ENCODE assay signal across 11 mouse cellular contexts in genomic region chr2:157975595-157975994, GRCm38 (mm10). TPM values are rescaled to one million over a fixed set of nuclear protein-coding genes. Genes with fewer than 3 reads are reported as not detected.
A peak's percentile ranks its signal among the peaks of the same experiment; 100 is the strongest.
DNase-seq lines count a peak whose midpoint lies in the region; ATAC-seq and TF ChIP-seq lines count a peak whose summit lies in the region.
"Had no signal": no experiment of that assay in that cellular context is flagged by ENCODE, and none has a peak within 500 bp of the region (broad histone marks: within the 10 kb centered on the region; RNA-seq: fewer than 3 reads in every experiment).

No protein-coding gene starts in this region.

- DNase-seq in heart, postnatal 14 days: no peak
- no peak for DNase-seq in hindbrain, postnatal 0 days (ENCODE audit: low spot score)
- no peak for DNase-seq in midbrain, postnatal 0 days (ENCODE audit: low spot score)
- no peak for DNase-seq in gastrocnemius, adult 8-10 months (ENCODE audit: low spot score in 2 of 2)
- DNase-seq in spleen, adult 12 weeks (ENCODE audit: low spot score): no peak
- DNase-seq in heart, adult 18-20 months: no peak
- DNase-seq: gastrocnemius, postnatal 25 days had no signal

- no peak overlapping the region for H3K27ac ChIP-seq in heart, embryonic 12.5 days (ENCODE audit: poor library complexity, severe bottlenecking)
- peak overlapping the region; percentile 77 for H3K27ac ChIP-seq in forebrain, embryonic 12.5 days
- H3K27ac ChIP-seq in hindbrain, postnatal 0 days: no peak overlapping the region
- peak overlapping the region; percentile 47; the same call in 1 of the 2 replicates for H3K27ac ChIP-seq in midbrain, postnatal 0 days (ENCODE audit: low read depth, low read length)
- H3K27ac ChIP-seq: liver, embryonic 15.5 days had no signal

- H3K27me3 ChIP-seq in heart, embryonic 12.5 days (replicated peaks): peaks cover 27% of the 10 kb centered on the region
- H3K27me3 ChIP-seq in forebrain, embryonic 12.5 days: peaks cover 27% of the 10 kb centered on the region; the same call in 1 of the 2 replicates
- no peaks in the 10 kb centered on the region for H3K27me3 ChIP-seq in hindbrain, postnatal 0 days (ENCODE audit: insufficient read depth, low read length)
- H3K27me3 ChIP-seq in midbrain, postnatal 0 days (ENCODE audit: insufficient read depth, low read length): no peaks in the 10 kb centered on the region

- H3K9me3 ChIP-seq in heart, embryonic 12.5 days (replicated peaks): no peaks in the 10 kb centered on the region
- H3K9me3 ChIP-seq in forebrain, embryonic 12.5 days: no peaks in the 10 kb centered on the region
- no peaks in the 10 kb centered on the region for H3K9me3 ChIP-seq in hindbrain, postnatal 0 days (ENCODE audit: low read length)
- H3K9me3 ChIP-seq in midbrain, postnatal 0 days (ENCODE audit: low read length): no peaks in the 10 kb centered on the region
- H3K9me3 ChIP-seq: liver, embryonic 15.5 days; megakaryocyte, embryonic 14.5 days had no signal

- H3K4me1 ChIP-seq in heart, embryonic 12.5 days (replicated peaks): peaks cover 18% of the 10 kb centered on the region
- H3K4me1 ChIP-seq in forebrain, embryonic 12.5 days: peaks cover 20% of the 10 kb centered on the region
- H3K4me1 ChIP-seq in hindbrain, postnatal 0 days (ENCODE audit: insufficient read depth, low read length): peaks cover 13% of the 10 kb centered on the region; the same call in 1 of the 2 replicates
- H3K4me1 ChIP-seq in midbrain, postnatal 0 days (ENCODE audit: insufficient read depth, low read length): peaks cover 10% of the 10 kb centered on the region; the same call in 1 of the 2 replicates
- H3K4me1 ChIP-seq: liver, embryonic 15.5 days; megakaryocyte, embryonic 14.5 days had no signal

- H3K36me3 ChIP-seq in heart, embryonic 12.5 days: no peaks in the 10 kb centered on the region
- H3K36me3 ChIP-seq in forebrain, embryonic 12.5 days (replicated peaks): 0 out of 2 replicates have a peak, but pooled peaks cover under 1% of the 10 kb centered on the region
- no peaks in the 10 kb centered on the region for H3K36me3 ChIP-seq in hindbrain, postnatal 0 days (ENCODE audit: insufficient read depth, low read length)
- H3K36me3 ChIP-seq in midbrain, postnatal 0 days (ENCODE audit: insufficient read depth, low read length): no peaks in the 10 kb centered on the region
- H3K36me3 ChIP-seq: liver, embryonic 15.5 days had no signal

- TF ChIP-seq CTCF in hindbrain, postnatal 0 days (IDR thresholded peaks at IDR 0.05; ENCODE audit: low read depth): no peak
- no peak for TF ChIP-seq CTCF in midbrain, postnatal 0 days (IDR thresholded peaks at IDR 0.05)

- no peak overlapping the region for H3K4me3 ChIP-seq in heart, embryonic 12.5 days
- no peak overlapping the region for H3K4me3 ChIP-seq in forebrain, embryonic 12.5 days (replicated peaks)
- no peak overlapping the region for H3K4me3 ChIP-seq in hindbrain, postnatal 0 days (ENCODE audit: low read length)
- no peak overlapping the region for H3K4me3 ChIP-seq in midbrain, postnatal 0 days (ENCODE audit: low read depth, low read length)
- H3K4me3 ChIP-seq: liver, embryonic 15.5 days had no signal

- H3K9ac ChIP-seq in heart, embryonic 12.5 days: no peak overlapping the region
- no peak overlapping the region for H3K9ac ChIP-seq in forebrain, embryonic 12.5 days
- H3K9ac ChIP-seq in hindbrain, postnatal 0 days (replicated peaks; ENCODE audit: low read length): peak overlapping the region; percentile 21; the same call in 1 of the 2 replicates
- no peak overlapping the region; the same call in 1 of the 2 replicates for H3K9ac ChIP-seq in midbrain, postnatal 0 days (replicated peaks; ENCODE audit: low read length, poor library complexity, severe bottlenecking)
- H3K9ac ChIP-seq: liver, embryonic 15.5 days had no signal

- WGBS in heart, embryonic 12.5 days: 5% methylated on average over 7 of the region's 7 CpGs
- 9% methylated on average over 7 of the region's 7 CpGs for WGBS in forebrain, embryonic 12.5 days
- WGBS in hindbrain, postnatal 0 days: 9% methylated on average over 7 of the region's 7 CpGs
- 19% methylated on average over 7 of the region's 7 CpGs for WGBS in midbrain, postnatal 0 days

- H3K4me2 ChIP-seq in heart, embryonic 12.5 days: peak overlapping the region; percentile 35
- H3K4me2 ChIP-seq in forebrain, embryonic 12.5 days: peak overlapping the region; percentile 46
- H3K4me2 ChIP-seq in hindbrain, postnatal 0 days (ENCODE audit: low read depth, low read length): no peak overlapping the region
- 0 out of 2 replicates have a peak overlapping the region, but pooled peaks have one; percentile 35 for H3K4me2 ChIP-seq in midbrain, postnatal 0 days (ENCODE audit: low read depth, low read length, poor library complexity, severe bottlenecking)
- H3K4me2 ChIP-seq: liver, embryonic 15.5 days had no signal

- ATAC-seq in heart, embryonic 12.5 days (ENCODE audit: insufficient number of reproducible peaks, low FRiP score): no peak
- 0 out of 2 replicates have a peak, but pooled peaks have one; percentile 41 for ATAC-seq in forebrain, embryonic 12.5 days (ENCODE audit: low FRiP score)
- no peak for ATAC-seq in hindbrain, postnatal 0 days
- ATAC-seq in midbrain, postnatal 0 days (ENCODE audit: low FRiP score): no peak

- intact Hi-C loops in heart, postnatal 14 days (cut with DNase I): no loop called here

RNA-seq across cellular contexts. Expression of gene Tti1, which starts 52.6 kb away (rescaled TPM):
- polyA plus RNA-seq in heart, embryonic 12.5 days (2016; fragmentation: Nextera tagmentation; extraction: Ambion mirVana): 28.1 and 30.3 TPM in 2 replicates
- 10 to 100 TPM; 22.0 to 22.5 TPM for total RNA-seq in heart, postnatal 14 days (2021)
- polyA plus RNA-seq in forebrain, embryonic 12.5 days (2016; fragmentation: Nextera tagmentation; extraction: Ambion mirVana): 34.5 and 38.2 TPM in 2 replicates
- total RNA-seq in hindbrain, postnatal 0 days (2014; rRNA removed): 18.2 and 19.4 TPM in 2 replicates
- polyA plus RNA-seq in hindbrain, postnatal 0 days (2015; fragmentation: Nextera tagmentation; extraction: Ambion mirVana): 9.5 and 10.3 TPM in 2 replicates
- total RNA-seq in midbrain, postnatal 0 days (2014; rRNA removed): 13.5 and 20.0 TPM in 2 replicates
- 9.2 and 11.0 TPM in 2 replicates for polyA plus RNA-seq in midbrain, postnatal 0 days (2015; fragmentation: Nextera tagmentation; extraction: Ambion mirVana)
- 10 to 100 TPM; 22.3 to 26.1 (median 23.7) TPM for total RNA-seq in gastrocnemius, adult 8-10 months (2022)
- total RNA-seq in heart, adult 18-20 months (2021): 10 to 100 TPM; 25.8 to 27.1 TPM

RNA-seq across cellular contexts. Expression of gene Rprd1b, which starts 52.7 kb away (rescaled TPM):
- 32.4 and 36.8 TPM in 2 replicates for polyA plus RNA-seq in heart, embryonic 12.5 days (2016; fragmentation: Nextera tagmentation; extraction: Ambion mirVana)
- 10 to 100 TPM; 29.6 to 31.1 TPM for total RNA-seq in heart, postnatal 14 days (2021)
- 61.1 and 66.3 TPM in 2 replicates for polyA plus RNA-seq in forebrain, embryonic 12.5 days (2016; fragmentation: Nextera tagmentation; extraction: Ambion mirVana)
- 26.3 and 31.3 TPM in 2 replicates for total RNA-seq in hindbrain, postnatal 0 days (2014; rRNA removed)
- 19.8 and 20.4 TPM in 2 replicates for polyA plus RNA-seq in hindbrain, postnatal 0 days (2015; fragmentation: Nextera tagmentation; extraction: Ambion mirVana)
- total RNA-seq in midbrain, postnatal 0 days (2014; rRNA removed): 20.8 and 64.5 TPM in 2 replicates
- polyA plus RNA-seq in midbrain, postnatal 0 days (2015; fragmentation: Nextera tagmentation; extraction: Ambion mirVana): 19.0 and 20.5 TPM in 2 replicates
- total RNA-seq in gastrocnemius, adult 8-10 months (2022): 10 to 100 TPM; 23.0 to 42.6 (median 26.4) TPM
- 10 to 100 TPM; 26.1 to 33.0 TPM for total RNA-seq in heart, adult 18-20 months (2021)

Comparison
In these comparisons a context has a peak if more than half of its experiments do, and no peak if none do; other contexts are left out.
1. H3K27ac ChIP-seq: peak in forebrain, embryonic 12.5 days (single experiment) and midbrain, postnatal 0 days (single experiment); none in heart, embryonic 12.5 days (single experiment) and hindbrain, postnatal 0 days (single experiment).